Mouse (Mus musculus) hindbrain, embryonic 16.5 days (tissue): ENCODE data around the gene Gm27179. TPM values are rescaled to one million over a fixed set of nuclear protein-coding genes. Genes with fewer than 3 reads are reported as not detected.
A peak's percentile ranks its signal among the peaks of the same experiment; 100 is the strongest.
"Not testable (repeated sequence)": the region's sequence is repeated elsewhere in the genome, so short reads cannot be mapped to it uniquely, and the experiment has no call there.

Source experiments
- ATAC-seq: fragments of 200-750 bp; cut with Nextera tagmentation; 2 replicates; pipeline ENCODE4 v1.8.0; 2017; ENCODE audit warnings: moderate TSS enrichment, moderate library complexity
- H3K27ac ChIP-seq: fragments of 300-500 bp; sonication (generic); 2 replicates; pipeline ENCODE4 v1.5.1; 2014; ENCODE audit warnings: low read depth, mild to moderate bottlenecking, control low read depth, low read length, moderate library complexity
- H3K27me3 ChIP-seq: fragments of 300-500 bp; sonication (generic); replicated peaks from 2 replicates; pipeline ENCODE4 v1.6.1; 2014; ENCODE audit warnings: low read length; ENCODE audit not compliant: control insufficient read depth, insufficient read depth
- H3K36me3 ChIP-seq: fragments of 300-500 bp; sonication (generic); 2 replicates; pipeline ENCODE4 v1.6.1; 2014; ENCODE audit warnings: mild to moderate bottlenecking, low read length, moderate library complexity, mixed read lengths; ENCODE audit not compliant: control insufficient read depth, insufficient read depth
- H3K4me1 ChIP-seq: fragments of 300-500 bp; sonication (generic); 2 replicates; pipeline ENCODE4 v1.6.1; 2014; ENCODE audit warnings: low read depth, low read length; ENCODE audit not compliant: control insufficient read depth, insufficient read depth
- H3K4me2 ChIP-seq: fragments of 300-500 bp; sonication (generic); 2 replicates; pipeline ENCODE4 v1.6.1; 2014; ENCODE audit warnings: mild to moderate bottlenecking, low read length, control low read depth, moderate library complexity
- H3K4me3 ChIP-seq: fragments of 300-500 bp; sonication (generic); 2 replicates; pipeline ENCODE4 v1.5.1; 2014; ENCODE audit warnings: mild to moderate bottlenecking, low read length, control low read depth, moderate library complexity
- H3K9ac ChIP-seq: fragments of 300-500 bp; sonication (generic); 2 replicates; pipeline ENCODE4 v1.6.1; 2014; ENCODE audit warnings: low read depth, mild to moderate bottlenecking, control low read depth, low read length, moderate library complexity
- H3K9me3 ChIP-seq: fragments of 300-500 bp; sonication (generic); 2 replicates; pipeline ENCODE4 v1.6.1; 2014; ENCODE audit warnings: mild to moderate bottlenecking, low read length, moderate library complexity; ENCODE audit not compliant: control insufficient read depth
- WGBS: fragments of 180-500 bp; shearing (Covaris S2); extraction: QIAGEN DNeasy Blood & Tissue Kit; methylation state at CpG from one replicate; pipeline ENCODE4 v1.1.7; 2014; 5-methylcytosine and 5-hydroxymethylcytosine counted together
- polyA plus RNA-seq: library from polyadenylated mRNA; unstranded; fragments of >200 nt; fragmentation: Nextera tagmentation; extraction: Ambion mirVana; gene quantifications from 2 replicates; pipeline ENCODE4 v1.2.1, GENCODE M21; 2015

Gene Gm27179
- polyA plus RNA-seq, 1 experiment from 2014 or later, result not detected

DNA sequence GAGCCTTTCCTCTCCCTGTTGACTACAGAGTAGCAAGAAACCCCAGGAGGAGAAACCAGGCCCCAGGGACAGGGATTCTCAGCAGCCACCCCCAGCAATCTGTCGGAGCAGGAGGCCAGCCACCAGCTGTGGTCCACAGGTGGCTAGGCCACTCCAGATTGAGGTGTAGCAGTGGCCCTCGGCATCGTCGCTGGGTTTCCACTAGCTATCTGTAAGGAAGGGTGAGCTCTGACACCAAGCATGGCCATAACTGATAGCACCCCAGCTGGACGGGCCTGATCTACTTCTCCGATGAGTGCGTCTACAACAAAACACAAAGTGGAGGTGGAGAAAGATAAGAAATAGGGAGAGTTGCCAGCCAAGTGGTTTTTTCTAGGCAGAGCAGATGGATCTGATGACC lies 24.2 kb upstream of the Gm27179 start:
- H3K27me3 ChIP-seq, H3K27ac ChIP-seq, H3K9ac ChIP-seq, H3K4me2 ChIP-seq, ATAC-seq, H3K4me1 ChIP-seq, H3K4me3 ChIP-seq, H3K36me3 ChIP-seq, H3K9me3 ChIP-seq: not testable (repeated sequence)
- WGBS, result no CpG with 5 or more reads among the region's 7 CpGs

- not testable (repeated sequence) for H3K4me1 ChIP-seq, H3K9me3 ChIP-seq, H3K9ac ChIP-seq, ATAC-seq, H3K36me3 ChIP-seq, H3K4me2 ChIP-seq, H3K4me3 ChIP-seq, H3K27me3 ChIP-seq, H3K27ac ChIP-seq
- no CpG with 5 or more reads among the region's 1 CpGs for WGBS
Observed at GRCm38 (mm10) chr14:69526202-69526601, 13.9 kb upstream of the Gm27179 start.

- not testable (repeated sequence) for H3K4me2 ChIP-seq, H3K27ac ChIP-seq
- no CpG with 5 or more reads among the region's 1 CpGs for WGBS
Observed at GRCm38 (mm10) chr14:69523001-69523400, 10.7 kb upstream of the Gm27179 start.

GRCm38 (mm10) chr14:69520810-69521209 lies 8.5 kb upstream of the Gm27179 start:
- H3K4me1 ChIP-seq, ATAC-seq, H3K27me3 ChIP-seq, H3K27ac ChIP-seq, H3K9me3 ChIP-seq, H3K9ac ChIP-seq, H3K36me3 ChIP-seq, H3K4me3 ChIP-seq, H3K4me2 ChIP-seq: not testable (repeated sequence)
- WGBS, result no CpG with 5 or more reads among the region's 2 CpGs

More at GRCm38 (mm10) chr14:69523001-69523400, 10.7 kb upstream of the Gm27179 start:
- ATAC-seq, H3K9ac ChIP-seq, H3K36me3 ChIP-seq, H3K9me3 ChIP-seq, H3K4me1 ChIP-seq, H3K27me3 ChIP-seq, H3K4me3 ChIP-seq: not testable (repeated sequence)

GRCm38 (mm10) chr14:69507000-69507399 lies 5.3 kb downstream of the Gm27179 start:
- not testable (repeated sequence) for H3K9me3 ChIP-seq, H3K36me3 ChIP-seq, H3K4me1 ChIP-seq, H3K27ac ChIP-seq, H3K9ac ChIP-seq, H3K4me3 ChIP-seq, H3K27me3 ChIP-seq, ATAC-seq, H3K4me2 ChIP-seq
- WGBS, result no CpG with 5 or more reads among the region's 1 CpGs

DNA sequence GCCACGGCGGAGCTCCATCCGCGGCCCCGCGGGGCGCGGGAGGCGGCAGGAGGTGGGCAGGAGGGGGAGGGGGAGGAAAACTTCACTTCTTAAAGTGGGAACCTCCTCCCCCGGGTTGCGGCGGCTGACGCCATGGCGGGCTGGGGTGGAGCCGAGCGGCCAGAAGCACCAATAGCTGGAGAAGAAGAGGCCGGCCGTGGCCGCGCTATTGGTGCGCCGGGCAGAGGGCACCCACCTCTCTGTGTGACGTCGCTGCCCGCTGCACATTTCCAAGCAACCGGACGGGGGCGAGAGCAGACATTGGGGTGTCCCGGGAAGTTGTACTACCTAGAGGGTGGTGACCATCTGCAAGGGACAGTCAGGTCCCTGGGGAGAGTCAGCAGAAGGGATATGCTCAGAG lies 9.2 kb downstream of the Gm27179 start, which contains the start of gene Gm16867:
Gm16867 (minus strand) TSS at position 189 of the 400 bp plus-strand sequence.
- not testable (repeated sequence) for H3K27me3 ChIP-seq, H3K4me3 ChIP-seq, H3K36me3 ChIP-seq, H3K4me1 ChIP-seq, H3K4me2 ChIP-seq, H3K9ac ChIP-seq, H3K27ac ChIP-seq, H3K9me3 ChIP-seq
- peak; percentile 100 for ATAC-seq
- WGBS, result no CpG with 5 or more reads among the region's 29 CpGs

DNA sequence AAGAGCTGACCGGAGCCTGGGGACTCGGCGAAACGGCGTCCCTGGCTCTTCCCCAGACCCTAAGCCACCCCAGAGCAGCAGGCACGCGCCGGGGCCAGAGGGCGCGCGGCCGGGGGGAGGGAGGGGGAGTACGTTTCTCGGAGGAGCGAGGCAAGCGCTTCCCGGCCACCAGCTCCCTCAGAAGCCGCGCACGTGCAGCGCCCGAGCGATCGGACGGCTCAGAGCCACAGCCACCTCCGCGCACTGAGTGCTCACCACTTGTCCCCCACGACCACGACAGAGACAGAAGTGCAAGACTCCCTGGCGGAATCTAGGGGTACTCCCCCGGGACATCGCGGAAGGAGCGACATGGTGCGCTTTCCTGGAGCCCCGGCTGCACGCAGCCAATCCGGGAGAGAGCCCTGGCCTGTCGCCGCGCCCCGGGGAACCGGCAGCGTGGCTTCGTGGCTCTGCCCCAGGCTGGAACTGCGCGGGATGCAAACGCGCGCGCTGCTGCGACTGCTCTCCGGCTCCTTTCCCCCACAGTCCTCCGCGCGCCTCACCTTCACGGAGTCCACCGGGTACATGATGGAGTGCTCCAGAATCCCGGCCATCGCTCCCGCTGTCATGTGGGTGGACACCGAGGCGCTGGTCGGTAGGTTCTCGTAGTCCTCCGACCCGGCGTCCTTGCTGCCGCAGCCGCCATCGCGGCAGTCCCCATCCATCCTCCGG lies 9.8 kb downstream of the Gm27179 start:
- not testable (repeated sequence) for H3K27me3 ChIP-seq, H3K4me3 ChIP-seq, H3K27ac ChIP-seq, H3K4me2 ChIP-seq, H3K9me3 ChIP-seq, H3K36me3 ChIP-seq, H3K9ac ChIP-seq, H3K4me1 ChIP-seq
- ATAC-seq, result peak; percentile 84
- no CpG with 5 or more reads among the region's 73 CpGs for WGBS

GRCm38 (mm10) chr14:69496259-69496658 lies 16.1 kb downstream of the Gm27179 start:
- not testable (repeated sequence) for H3K9me3 ChIP-seq, H3K4me1 ChIP-seq, H3K4me3 ChIP-seq, H3K36me3 ChIP-seq, H3K27ac ChIP-seq, ATAC-seq, H3K27me3 ChIP-seq, H3K9ac ChIP-seq, H3K4me2 ChIP-seq

- WGBS, result no CpG with 5 or more reads among the region's 2 CpGs
- not testable (repeated sequence) for H3K4me3 ChIP-seq, H3K9me3 ChIP-seq, H3K27ac ChIP-seq, H3K4me1 ChIP-seq, H3K9ac ChIP-seq, H3K4me2 ChIP-seq, H3K36me3 ChIP-seq, ATAC-seq, H3K27me3 ChIP-seq
Observed at GRCm38 (mm10) chr14:69494946-69495345, 17.4 kb downstream of the Gm27179 start.

- H3K4me2 ChIP-seq, H3K27me3 ChIP-seq, H3K27ac ChIP-seq, H3K36me3 ChIP-seq, H3K4me1 ChIP-seq, H3K4me3 ChIP-seq, H3K9ac ChIP-seq, ATAC-seq, H3K9me3 ChIP-seq: not testable (repeated sequence)
- no CpG with 5 or more reads among the region's 3 CpGs for WGBS
Observed at GRCm38 (mm10) chr14:69494522-69494921, 17.8 kb downstream of the Gm27179 start.
